Mouse (Mus musculus): ENCODE measurements at regions not wholly inside any gene's neighbourhood (a gene's known extent, or its start where the extent isn't known, plus 50 kb on each side); places are given as distances from the start of the nearest gene placed in this dataset.
"Not testable (repeated sequence)": the region's sequence is repeated elsewhere in the genome, so short reads cannot be mapped to it uniquely, and the experiment has no call there.

GRCm38 (mm10) chr7:69167456-69167855 is 418.4 kb upstream of the Arrdc4 start:
- no peak for DNase-seq (ENCODE audit: low spot score in 2 of 2)

GRCm38 (mm10) chr7:69161916-69162315 is 412.9 kb upstream of the Arrdc4 start:
- DNase-seq (ENCODE audit: low spot score in 2 of 2), result no peak

- DNase-seq (ENCODE audit: low spot score in 2 of 2), result no peak
These were observed 393.3 kb upstream of the Arrdc4 start for GRCm38 (mm10) chr7:69142351-69142750.

- DNase-seq (ENCODE audit: low spot score in 2 of 2), result no peak
These were observed 384.4 kb upstream of the Arrdc4 start for GRCm38 (mm10) chr7:69133441-69133840.

- DNase-seq (ENCODE audit: low spot score in 2 of 2), result not testable (repeated sequence)
These were observed 352.7 kb upstream of the Arrdc4 start for GRCm38 (mm10) chr7:69101770-69102169.

- no peak for DNase-seq (ENCODE audit: low spot score in 2 of 2)
These were observed 348.6 kb upstream of the Arrdc4 start for GRCm38 (mm10) chr7:69097587-69098095.

- no peak for DNase-seq (ENCODE audit: low spot score in 2 of 2)
These were observed 325.7 kb upstream of the Arrdc4 start for GRCm38 (mm10) chr7:69074780-69075179.

GRCm38 (mm10) chr7:69062994-69063393 is 314.0 kb upstream of the Arrdc4 start:
- DNase-seq (ENCODE audit: low spot score in 2 of 2), result no peak

GRCm38 (mm10) chr7:69062506-69062905 is 313.5 kb upstream of the Arrdc4 start:
- no peak for DNase-seq (ENCODE audit: low spot score in 2 of 2)

GRCm38 (mm10) chr7:69062094-69062493 is 313.1 kb upstream of the Arrdc4 start:
- no peak for DNase-seq (ENCODE audit: low spot score in 2 of 2)

GRCm38 (mm10) chr7:69061242-69061641 is 312.2 kb upstream of the Arrdc4 start:
- no peak for DNase-seq (ENCODE audit: low spot score in 2 of 2)

- DNase-seq (ENCODE audit: low spot score in 2 of 2), result no peak
These were observed 267.5 kb upstream of the Arrdc4 start for GRCm38 (mm10) chr7:69016575-69016974.

- DNase-seq (ENCODE audit: low spot score in 2 of 2), result no peak
These were observed 266.0 kb upstream of the Arrdc4 start for GRCm38 (mm10) chr7:69015047-69015446.

- DNase-seq (ENCODE audit: low spot score in 2 of 2), result no peak
These were observed 258.2 kb upstream of the Arrdc4 start for GRCm38 (mm10) chr7:69007237-69007636.

- DNase-seq (ENCODE audit: low spot score in 2 of 2), result no peak
These were observed 239.0 kb upstream of the Arrdc4 start for GRCm38 (mm10) chr7:68988061-68988460.

- no peak for DNase-seq (ENCODE audit: low spot score in 2 of 2)
These were observed 234.9 kb upstream of the Arrdc4 start for GRCm38 (mm10) chr7:68983937-68984336.

GRCm38 (mm10) chr7:68982914-68983502 is 234.0 kb upstream of the Arrdc4 start:
- no peak for DNase-seq (ENCODE audit: low spot score in 2 of 2)

GRCm38 (mm10) chr7:68978576-68978975 is 229.5 kb upstream of the Arrdc4 start:
- no peak for DNase-seq (ENCODE audit: low spot score in 2 of 2)

GRCm38 (mm10) chr7:68976813-68977752 is 228.0 kb upstream of the Arrdc4 start:
- peak; percentile 27 to 30 for DNase-seq (ENCODE audit: low spot score in 2 of 2)

- DNase-seq (ENCODE audit: low spot score in 2 of 2), result no peak
These were observed 226.9 kb upstream of the Arrdc4 start for GRCm38 (mm10) chr7:68975956-68976355.

- DNase-seq (ENCODE audit: low spot score in 2 of 2), result no peak
These were observed 226.5 kb upstream of the Arrdc4 start for GRCm38 (mm10) chr7:68975580-68975894.

GRCm38 (mm10) chr7:68974761-68975579 is 225.9 kb upstream of the Arrdc4 start:
- DNase-seq (ENCODE audit: low spot score in 2 of 2), result no peak

All from left cerebral cortex, adult 18-20 months (tissue).